Comparison of ENCODE assay signal across 8 mouse cellular contexts in the genomic region with DNA sequence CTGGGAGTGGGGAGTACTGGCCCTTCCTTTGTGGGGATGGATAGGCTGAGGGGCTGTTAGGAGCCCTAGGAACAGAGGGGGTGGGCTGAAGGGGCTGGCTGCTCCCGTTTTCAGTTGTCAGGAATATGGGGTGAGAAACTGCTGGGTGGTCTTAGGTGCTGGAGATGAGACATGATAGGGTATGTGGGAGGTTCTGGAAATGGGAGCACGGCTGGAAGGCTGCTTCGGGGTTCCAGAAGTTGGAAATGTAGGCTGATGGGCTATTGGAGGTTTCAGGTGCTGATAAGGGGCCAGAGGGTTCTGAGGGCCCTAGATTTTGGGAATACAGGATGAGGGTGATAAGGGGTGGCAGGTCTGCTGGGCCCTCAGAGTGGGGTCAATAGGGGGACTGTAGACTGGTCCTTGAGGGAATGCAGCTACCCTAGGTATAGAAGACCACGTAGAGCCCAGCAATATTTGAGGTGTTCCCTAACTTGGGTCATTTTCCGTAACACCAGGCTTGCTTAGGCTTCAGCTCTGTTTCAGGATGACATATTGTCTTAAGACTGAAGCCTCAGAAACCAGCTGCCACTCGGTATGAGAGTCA. TPM values are rescaled to one million over a fixed set of nuclear protein-coding genes. Genes with fewer than 3 reads are reported as not detected.
A peak's percentile ranks its signal among the peaks of the same experiment; 100 is the strongest.
DNase-seq lines count a peak whose midpoint lies in the region; ATAC-seq and TF ChIP-seq lines count a peak whose summit lies in the region.

No protein-coding gene starts in this region.

- H3K27ac ChIP-seq in testis, adult 2 months (ENCODE audit: control insufficient read depth, insufficient read depth, low read depth, low read length) = peak overlapping the region; percentile 97
- 0 out of 2 replicates have a peak overlapping the region, but pooled peaks have one; percentile 10 for H3K27ac ChIP-seq in forebrain, embryonic 15.5 days (replicated peaks)
- peak overlapping the region; percentile 75 for H3K27ac ChIP-seq in liver, embryonic 12.5 days
- H3K27ac ChIP-seq in stomach, embryonic 16.5 days (ENCODE audit: low read length) = no peak overlapping the region

- ATAC-seq in forebrain, embryonic 15.5 days (replicated peaks) = peak; percentile 38; the same call in 1 of the 2 replicates
- peak; percentile 2; the same call in 1 of the 2 replicates for ATAC-seq in liver, embryonic 12.5 days
- ATAC-seq in stomach, embryonic 16.5 days (ENCODE audit: insufficient read depth, low FRiP score) = peak; percentile 6

- no peaks in the 10 kb centered on the region for H3K9me3 ChIP-seq in forebrain, embryonic 15.5 days
- H3K9me3 ChIP-seq in liver, embryonic 12.5 days (replicated peaks) = no peaks in the 10 kb centered on the region
- H3K9me3 ChIP-seq in stomach, embryonic 16.5 days (replicated peaks; ENCODE audit: control insufficient read depth, low read length) = no peaks in the 10 kb centered on the region

- no peak for TF ChIP-seq CTCF in testis, adult 2 months (IDR thresholded peaks at IDR 0.05; ENCODE audit: control insufficient read depth, insufficient read depth, insufficient replicate concordance, low read depth, low read length)

- no peaks in the 10 kb centered on the region for H3K27me3 ChIP-seq in testis, adult 2 months (ENCODE audit: control insufficient read depth, insufficient read depth, low read length)
- H3K27me3 ChIP-seq in forebrain, embryonic 15.5 days = no peaks in the 10 kb centered on the region
- H3K27me3 ChIP-seq in liver, embryonic 12.5 days (replicated peaks) = peaks cover 25% of the 10 kb centered on the region
- H3K27me3 ChIP-seq in stomach, embryonic 16.5 days (ENCODE audit: control insufficient read depth, insufficient read depth, low read length) = no peaks in the 10 kb centered on the region

- no peak for DNase-seq in testis, postnatal 10 days (ENCODE audit: low spot score)
- no peak for DNase-seq in embryo, embryonic 10.5 days (ENCODE audit: low spot score)
- DNase-seq in left cerebral cortex, postnatal 4 days = no peak
- DNase-seq in layer of hippocampus, adult 8-10 months (ENCODE audit: low spot score in 2 of 2) = no peak

- intact Hi-C loops in left cerebral cortex, postnatal 4 days (cut with DNase I) = no loop called here

- no peak for TF ChIP-seq POLR2A in testis, adult 2 months (IDR thresholded peaks at IDR 0.05; ENCODE audit: control insufficient read depth, low read depth, low read length)

- peak overlapping the region; percentile 87 for H3K4me2 ChIP-seq in forebrain, embryonic 15.5 days (replicated peaks)
- H3K4me2 ChIP-seq in liver, embryonic 12.5 days = peak overlapping the region; percentile 93
- peak overlapping the region; percentile 47 for H3K4me2 ChIP-seq in stomach, embryonic 16.5 days (ENCODE audit: low read depth, low read length)

- H3K36me3 ChIP-seq in testis, adult 2 months (ENCODE audit: control insufficient read depth, insufficient read depth, low read length) = no peaks in the 10 kb centered on the region; the same call in 1 of the 2 replicates
- no peaks in the 10 kb centered on the region for H3K36me3 ChIP-seq in forebrain, embryonic 15.5 days
- H3K36me3 ChIP-seq in liver, embryonic 12.5 days = no peaks in the 10 kb centered on the region
- H3K36me3 ChIP-seq in stomach, embryonic 16.5 days (ENCODE audit: control insufficient read depth, insufficient read depth, low read length) = no peaks in the 10 kb centered on the region

- H3K4me1 ChIP-seq in testis, adult 2 months (ENCODE audit: control insufficient read depth, insufficient read depth, low read length) = peaks cover 13% of the 10 kb centered on the region
- H3K4me1 ChIP-seq in forebrain, embryonic 15.5 days = peaks cover 13% of the 10 kb centered on the region
- peaks cover 28% of the 10 kb centered on the region for H3K4me1 ChIP-seq in liver, embryonic 12.5 days
- H3K4me1 ChIP-seq in stomach, embryonic 16.5 days (ENCODE audit: control insufficient read depth, insufficient read depth, low read length) = peaks cover 5% of the 10 kb centered on the region

- WGBS in forebrain, embryonic 15.5 days = 76% methylated on average over 6 of the region's 6 CpGs
- WGBS in liver, embryonic 12.5 days (ENCODE audit: insufficient replicate concordance) = 71% methylated on average over 6 of the region's 6 CpGs
- WGBS in stomach, embryonic 16.5 days = 75% methylated on average over 6 of the region's 6 CpGs

- H3K9ac ChIP-seq in forebrain, embryonic 15.5 days (replicated peaks) = no peak overlapping the region
- peak overlapping the region; percentile 44; the same call in 1 of the 2 replicates for H3K9ac ChIP-seq in liver, embryonic 12.5 days
- peak overlapping the region; percentile 44 for H3K9ac ChIP-seq in stomach, embryonic 16.5 days (ENCODE audit: low read length)

- peak overlapping the region; percentile 95 for H3K4me3 ChIP-seq in testis, adult 2 months (ENCODE audit: control insufficient read depth, low read depth, low read length)
- H3K4me3 ChIP-seq in forebrain, embryonic 15.5 days = peak overlapping the region; percentile 54
- H3K4me3 ChIP-seq in liver, embryonic 12.5 days = peak overlapping the region; percentile 63
- H3K4me3 ChIP-seq in stomach, embryonic 16.5 days (replicated peaks; ENCODE audit: low read length) = peak overlapping the region; percentile 15

RNA-seq across cellular contexts. Expression of a gene that starts 0.5 kb away (rescaled TPM):
- 758 and 764 TPM in 2 replicates for polyA plus RNA-seq in testis, adult 2 months (2012; rRNA removed)
- polyA plus RNA-seq in forebrain, embryonic 15.5 days (2015; fragmentation: Nextera tagmentation; extraction: Ambion mirVana) = 0.33 TPM in 1 of 2 replicates, not detected in the other
- polyA plus RNA-seq in liver, embryonic 12.5 days (2016; fragmentation: Nextera tagmentation; extraction: Ambion mirVana) = 0.68 and 0.94 TPM in 2 replicates
- polyA plus RNA-seq in stomach, embryonic 16.5 days (2015; fragmentation: Nextera tagmentation; extraction: Ambion mirVana) = 0.49 and 1.2 TPM in 2 replicates
- under 1 TPM in 1 of 2 experiments, not detected in 1; 0.52 TPM for total RNA-seq in left cerebral cortex, postnatal 4 days (2021)
- total RNA-seq in layer of hippocampus, adult 8-10 months (2022) = under 1 TPM in 1 of 4 experiments, not detected in 3; 0.64 TPM

RNA-seq across cellular contexts. Expression of a gene that starts 0.7 kb away (rescaled TPM):
- polyA plus RNA-seq in testis, adult 2 months (2012; rRNA removed) = 8.1 and 8.8 TPM in 2 replicates
- 4.8 and 5.7 TPM in 2 replicates for polyA plus RNA-seq in forebrain, embryonic 15.5 days (2015; fragmentation: Nextera tagmentation; extraction: Ambion mirVana)
- 3.8 and 3.9 TPM in 2 replicates for polyA plus RNA-seq in liver, embryonic 12.5 days (2016; fragmentation: Nextera tagmentation; extraction: Ambion mirVana)
- 4.2 and 6.0 TPM in 2 replicates for polyA plus RNA-seq in stomach, embryonic 16.5 days (2015; fragmentation: Nextera tagmentation; extraction: Ambion mirVana)
- total RNA-seq in left cerebral cortex, postnatal 4 days (2021) = 10 to 100 TPM; 16.8 to 19.7 TPM
- 10 to 100 TPM; 19.8 to 24.1 (median 21.2) TPM for total RNA-seq in layer of hippocampus, adult 8-10 months (2022)

RNA-seq across cellular contexts. Expression of a gene that starts 17.8 kb away (rescaled TPM):
- polyA plus RNA-seq in testis, adult 2 months (2012; rRNA removed) = 21.1 and 22.3 TPM in 2 replicates
- polyA plus RNA-seq in forebrain, embryonic 15.5 days (2015; fragmentation: Nextera tagmentation; extraction: Ambion mirVana) = 0.84 and 0.92 TPM in 2 replicates
- polyA plus RNA-seq in liver, embryonic 12.5 days (2016; fragmentation: Nextera tagmentation; extraction: Ambion mirVana) = 0.17 and 0.24 TPM in 2 replicates
- 0.23 and 0.40 TPM in 2 replicates for polyA plus RNA-seq in stomach, embryonic 16.5 days (2015; fragmentation: Nextera tagmentation; extraction: Ambion mirVana)
- total RNA-seq in left cerebral cortex, postnatal 4 days (2021) = 10 to 100 TPM; 31.9 to 39.5 TPM
- 10 to 100 TPM in 2 of 4 experiments, 1 to 10 TPM in 2; 8.6 to 11.1 (median 10.1) TPM for total RNA-seq in layer of hippocampus, adult 8-10 months (2022)

RNA-seq across cellular contexts. Expression of a gene that starts 23.5 kb away (rescaled TPM):
- polyA plus RNA-seq in testis, adult 2 months (2012; rRNA removed) = 67.4 and 82.4 TPM in 2 replicates
- 33.3 and 38.3 TPM in 2 replicates for polyA plus RNA-seq in forebrain, embryonic 15.5 days (2015; fragmentation: Nextera tagmentation; extraction: Ambion mirVana)
- 24.2 and 25.6 TPM in 2 replicates for polyA plus RNA-seq in liver, embryonic 12.5 days (2016; fragmentation: Nextera tagmentation; extraction: Ambion mirVana)
- polyA plus RNA-seq in stomach, embryonic 16.5 days (2015; fragmentation: Nextera tagmentation; extraction: Ambion mirVana) = 76.7 and 87.0 TPM in 2 replicates
- total RNA-seq in left cerebral cortex, postnatal 4 days (2021) = 100 to 1,000 TPM in 1 of 2 experiments, 10 to 100 TPM in 1; 98.9 to 109 TPM
- total RNA-seq in layer of hippocampus, adult 8-10 months (2022) = 10 to 100 TPM; 72.8 to 86.3 (median 79.1) TPM

RNA-seq across cellular contexts. Expression of a gene that starts 25.2 kb away (rescaled TPM):
- polyA plus RNA-seq in testis, adult 2 months (2012; rRNA removed) = 80.7 and 85.0 TPM in 2 replicates
- 17.2 and 18.5 TPM in 2 replicates for polyA plus RNA-seq in forebrain, embryonic 15.5 days (2015; fragmentation: Nextera tagmentation; extraction: Ambion mirVana)
- polyA plus RNA-seq in liver, embryonic 12.5 days (2016; fragmentation: Nextera tagmentation; extraction: Ambion mirVana) = 61.6 and 68.2 TPM in 2 replicates
- 197 and 224 TPM in 2 replicates for polyA plus RNA-seq in stomach, embryonic 16.5 days (2015; fragmentation: Nextera tagmentation; extraction: Ambion mirVana)
- total RNA-seq in left cerebral cortex, postnatal 4 days (2021) = 10 to 100 TPM in 1 of 2 experiments, 1 to 10 TPM in 1; 6.9 to 13.4 TPM
- total RNA-seq in layer of hippocampus, adult 8-10 months (2022) = 1 to 10 TPM; 2.6 to 6.3 (median 6.2) TPM

Comparison
In these comparisons a context has a peak if more than half of its experiments do, and no peak if none do; other contexts are left out.
1. H3K4me3 ChIP-seq: peak in every context shown above with its lines; median percentile 95 in testis, adult 2 months; 63 in liver, embryonic 12.5 days; 54 in forebrain, embryonic 15.5 days; 15 in stomach, embryonic 16.5 days.
2. RNA of a gene that starts 0.5 kb away (polyA plus RNA-seq): 758 to 764 TPM in testis, adult 2 months; 0.68 to 0.94 TPM in liver, embryonic 12.5 days, 0.49 to 1.2 TPM in stomach, embryonic 16.5 days and 0.33 TPM in forebrain, embryonic 15.5 days; every median in the first group is over 100 times any median in the second.
3. RNA of a gene that starts 17.8 kb away (polyA plus RNA-seq): 21.1 to 22.3 TPM in testis, adult 2 months; 0.84 to 0.92 TPM in forebrain, embryonic 15.5 days, 0.23 to 0.40 TPM in stomach, embryonic 16.5 days and 0.17 to 0.24 TPM in liver, embryonic 12.5 days; every median in the first group is over 10 times any median in the second.
4. Peak in every context shown above with its lines, with median percentiles within 50 percentile points of each other: ATAC-seq and H3K4me2 ChIP-seq.